Mouse (Mus musculus): Measurements from ENCODE around the gene Hist1h1t. TPM values are rescaled to one million over a fixed set of nuclear protein-coding genes. Genes with fewer than 3 reads are reported as not detected.
"Not testable (repeated sequence)": the region's sequence is repeated elsewhere in the genome, so short reads cannot be mapped to it uniquely, and the experiment has no call there.

Gene Hist1h1t
- total and polyA plus RNA-seq, 2 experiments from 2014 or later: 1.6 TPM; not detected in 1

DNA sequence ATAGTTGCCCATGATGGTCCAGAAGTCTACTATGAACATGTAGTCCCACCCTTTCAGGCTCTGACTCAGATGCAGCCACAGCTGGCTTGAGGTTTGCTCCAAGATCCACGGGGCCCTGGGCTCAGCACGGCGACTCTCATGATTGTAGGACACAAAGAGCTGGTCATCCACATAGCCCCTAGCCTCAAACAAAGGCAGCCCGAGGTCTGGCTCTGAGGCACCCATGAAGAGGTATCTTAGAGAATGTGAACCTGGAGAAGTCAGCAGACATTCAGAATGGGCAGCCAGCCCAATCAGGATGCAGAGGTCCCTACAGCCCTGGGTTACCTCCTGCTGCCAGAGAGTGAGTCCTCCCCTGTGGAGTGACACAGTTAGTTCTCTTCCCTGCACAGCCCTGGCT, 12.4 kb downstream of the Hist1h1t start:
- no peaks in the 10 kb centered on the region for H3K36me3 ChIP-seq (ENCODE audit: insufficient read depth, low read length)
- no peaks in the 10 kb centered on the region for H3K27me3 ChIP-seq (ENCODE audit: insufficient read depth, low read length)
- no peaks in the 10 kb centered on the region for H3K9me3 ChIP-seq (ENCODE audit: low read length)
- no peak for DNase-seq (ENCODE audit: low spot score)
- H3K27ac ChIP-seq: no peak overlapping the region
- H3K4me2 ChIP-seq (ENCODE audit: low read depth, low read length): no peak overlapping the region
- no peaks in the 10 kb centered on the region for H3K4me1 ChIP-seq (ENCODE audit: insufficient read depth, low read length)
- no peak overlapping the region for H3K9ac ChIP-seq (replicated peaks; ENCODE audit: low read length)
- no peak overlapping the region for H3K4me3 ChIP-seq (ENCODE audit: low read length)
- no peak for ATAC-seq
- 84% methylated on average over 4 of the region's 4 CpGs for WGBS
- TF ChIP-seq CTCF (IDR thresholded peaks at IDR 0.05; ENCODE audit: low read depth): no peak

DNA sequence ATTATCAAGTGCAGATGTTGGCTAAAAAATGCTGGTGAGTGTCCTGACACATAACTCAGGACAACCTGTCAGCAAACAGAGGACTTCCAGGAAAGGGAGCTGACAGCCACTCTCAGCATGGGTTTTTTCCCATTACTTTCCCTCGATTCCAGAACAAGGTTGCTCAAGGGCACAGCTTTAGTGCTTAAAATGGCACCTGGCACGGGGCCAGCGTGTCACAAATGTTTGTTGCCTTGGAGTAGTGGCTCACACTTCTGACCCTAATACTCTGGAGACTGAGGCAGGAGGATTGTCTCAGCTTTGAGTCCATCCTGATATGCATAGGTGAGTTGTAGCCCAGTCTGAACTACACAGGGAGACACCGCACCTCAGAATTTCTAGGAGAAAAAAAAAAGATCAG, 13.0 kb downstream of the Hist1h1t start:
- WGBS: 73% methylated on average over 4 of the region's 4 CpGs
- Histone ChIP-seq H3K4me1 (ENCODE audit: insufficient read depth, low read length) (no peaks in the 10 kb centered on the region), H3K9me3 (ENCODE audit: low read length) (no peaks in the 10 kb centered on the region), H3K27me3 (ENCODE audit: insufficient read depth, low read length) (no peaks in the 10 kb centered on the region), H3K9ac (replicated peaks; ENCODE audit: low read length) (no peak overlapping the region), H3K36me3 (ENCODE audit: insufficient read depth, low read length) (no peaks in the 10 kb centered on the region), H3K27ac (no peak overlapping the region), H3K4me3 (ENCODE audit: low read length) (no peak overlapping the region), H3K4me2 (ENCODE audit: low read depth, low read length) (no peak overlapping the region)
- no peak for ATAC-seq
- no peak for DNase-seq (ENCODE audit: low spot score)
- TF ChIP-seq CTCF (IDR thresholded peaks at IDR 0.05; ENCODE audit: low read depth): no peak

DNA sequence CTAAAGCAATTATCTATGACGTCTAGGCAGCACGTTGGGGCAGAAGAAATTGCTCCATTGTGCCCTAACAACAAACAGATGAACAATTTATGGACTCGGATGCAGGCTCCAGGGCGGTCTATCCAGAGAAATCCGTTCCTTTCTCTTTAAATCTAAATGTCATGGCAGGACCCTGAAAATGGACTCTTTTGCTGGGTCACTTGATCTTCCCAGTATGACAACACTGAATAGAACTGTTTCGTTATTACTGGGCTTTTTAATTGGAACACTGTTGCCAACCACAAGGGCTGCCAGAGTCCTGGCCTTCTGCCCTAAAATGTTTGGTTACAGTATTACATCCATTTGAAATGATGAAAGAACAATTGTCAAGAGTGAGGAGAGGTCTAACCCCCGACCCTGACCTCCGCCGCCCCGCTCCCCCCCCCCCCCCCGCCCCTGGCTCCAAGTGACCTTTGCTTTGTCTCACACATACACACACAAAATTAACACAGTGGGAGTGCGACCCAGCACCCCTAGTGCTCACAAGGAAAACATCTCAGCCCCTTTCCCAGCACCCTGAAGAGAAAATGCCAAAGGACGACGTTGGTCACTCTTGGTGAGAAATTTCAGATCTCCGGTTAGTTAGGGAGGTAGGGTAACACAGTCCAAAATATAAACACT, 14.2 kb downstream of the Hist1h1t start:
- DNase-seq (ENCODE audit: low spot score) (peak; percentile 37), ATAC-seq (no peak)
- no peaks in the 10 kb centered on the region for H3K9me3 ChIP-seq (ENCODE audit: low read length)
- peak overlapping the region; percentile 4; the same call in 1 of the 2 replicates for H3K27ac ChIP-seq
- no peaks in the 10 kb centered on the region for H3K36me3 ChIP-seq (ENCODE audit: insufficient read depth, low read length)
- no peak for TF ChIP-seq CTCF (IDR thresholded peaks at IDR 0.05; ENCODE audit: low read depth)
- peak overlapping the region; percentile 36 for H3K4me3 ChIP-seq (ENCODE audit: low read length)
- peak overlapping the region; percentile 76 for H3K4me2 ChIP-seq (ENCODE audit: low read depth, low read length)
- H3K9ac ChIP-seq (replicated peaks; ENCODE audit: low read length): peak overlapping the region; percentile 45
- WGBS: 15% methylated on average over 14 of the region's 15 CpGs
- H3K27me3 ChIP-seq (ENCODE audit: insufficient read depth, low read length): no peaks in the 10 kb centered on the region
- H3K4me1 ChIP-seq (ENCODE audit: insufficient read depth, low read length): no peaks in the 10 kb centered on the region

DNA sequence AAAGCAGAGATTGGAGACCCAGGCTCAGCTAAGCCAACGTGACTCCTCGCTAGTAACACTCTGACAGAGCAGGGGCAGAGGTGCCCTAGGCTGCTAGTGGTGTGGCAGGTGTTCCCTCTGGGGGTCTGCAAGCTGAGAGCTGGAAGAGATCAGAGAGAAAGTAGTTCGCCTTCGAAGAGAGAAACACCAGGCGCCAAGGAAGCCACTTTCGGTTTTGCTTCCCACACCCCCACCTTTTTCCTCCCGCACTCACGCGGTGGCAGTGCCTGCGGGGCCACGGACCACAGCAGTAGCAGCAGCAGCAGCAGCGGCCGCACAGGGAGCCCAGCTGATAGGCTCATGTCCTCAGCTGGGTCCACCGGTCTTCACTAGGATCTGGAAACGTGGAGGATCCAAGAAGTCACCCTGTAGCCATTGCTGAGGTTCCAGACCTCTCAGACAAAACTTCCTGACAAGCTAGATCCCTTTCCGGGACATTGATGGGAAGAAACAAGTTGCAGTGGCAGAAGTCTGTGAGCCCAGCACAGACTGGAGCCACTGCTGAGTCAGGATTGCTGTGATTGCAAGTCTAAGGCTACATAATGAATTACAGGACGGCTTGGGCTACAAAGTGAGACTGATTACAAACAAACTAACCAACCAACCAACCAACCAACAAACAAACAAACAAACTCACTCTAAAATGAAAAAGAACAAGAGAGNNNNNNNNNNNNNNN, 14.9 kb downstream of the Hist1h1t start, which contains the start of gene Hfe:
TSS of gene Hfe (minus strand) at position 481 of the 716 bp plus-strand sequence.
- Histone ChIP-seq H3K9me3 (ENCODE audit: low read length) (no peaks in the 10 kb centered on the region), H3K4me3 (ENCODE audit: low read length) (peak within 1 kb of the TSS; percentile 36), H3K27me3 (ENCODE audit: insufficient read depth, low read length) (no peaks in the 10 kb centered on the region), H3K4me2 (ENCODE audit: low read depth, low read length) (peak within 1 kb of the TSS; percentile 76), H3K4me1 (ENCODE audit: insufficient read depth, low read length) (no peaks in the 10 kb centered on the region), H3K27ac (peak within 1 kb of the TSS; percentile 4; the same call in 1 of the 2 replicates), H3K36me3 (ENCODE audit: insufficient read depth, low read length) (no peaks in the 10 kb centered on the region), H3K9ac (replicated peaks; ENCODE audit: low read length) (peak within 1 kb of the TSS; percentile 45)
- 3% methylated on average over 17 of the region's 17 CpGs for WGBS
- TF ChIP-seq CTCF (IDR thresholded peaks at IDR 0.05; ENCODE audit: low read depth): no peak
- ATAC-seq: peak; percentile 74; the same call in 1 of the 2 replicates
- DNase-seq (ENCODE audit: low spot score): peak; percentile 46

DNA sequence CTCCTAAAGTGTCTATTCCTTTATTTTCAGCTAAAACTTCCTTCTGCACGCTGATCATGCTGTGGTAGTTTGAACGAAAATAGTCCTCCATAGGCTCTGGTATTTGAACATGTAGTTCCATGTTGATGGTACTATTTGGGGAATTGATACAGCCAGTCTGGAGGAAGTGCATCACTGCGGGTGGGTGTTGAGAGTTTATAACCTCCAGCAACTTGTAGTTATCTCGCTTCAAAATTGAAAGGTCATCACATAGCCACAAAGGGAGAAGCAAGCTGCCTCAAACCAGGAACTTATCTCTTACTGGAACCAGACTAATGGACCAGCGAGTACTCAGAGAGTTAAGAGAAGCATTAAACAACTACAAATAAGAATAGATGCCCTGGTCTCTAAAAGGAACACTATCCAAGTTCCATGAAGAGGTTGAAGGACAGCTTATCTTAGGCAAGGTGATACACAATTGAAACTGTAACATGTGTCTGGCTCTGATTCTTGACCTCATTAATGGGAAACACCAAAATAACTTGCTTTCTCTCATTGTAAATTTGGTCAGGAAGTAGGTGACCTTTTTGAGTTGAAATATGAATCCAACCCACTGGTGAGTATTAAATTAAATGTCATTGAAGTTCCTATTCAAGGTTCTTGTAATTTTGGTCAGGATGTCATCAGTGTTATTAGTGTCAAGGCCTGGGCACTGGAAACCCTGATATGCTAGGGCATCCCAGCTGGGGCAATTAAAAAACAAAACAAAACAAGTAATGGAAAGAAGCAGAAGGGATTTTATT, 20.8 kb downstream of the Hist1h1t start:
- no peaks in the 10 kb centered on the region for H3K36me3 ChIP-seq (ENCODE audit: insufficient read depth, low read length)
- H3K9ac ChIP-seq (replicated peaks; ENCODE audit: low read length): no peak overlapping the region
- H3K4me1 ChIP-seq (ENCODE audit: insufficient read depth, low read length): no peaks in the 10 kb centered on the region
- ATAC-seq (no peak), DNase-seq (ENCODE audit: low spot score) (no peak)
- H3K27me3 ChIP-seq (ENCODE audit: insufficient read depth, low read length): no peaks in the 10 kb centered on the region
- H3K4me3 ChIP-seq (ENCODE audit: low read length): no peak overlapping the region
- no peak overlapping the region for H3K27ac ChIP-seq
- TF ChIP-seq CTCF (IDR thresholded peaks at IDR 0.05; ENCODE audit: low read depth): no peak
- 85% methylated on average over 5 of the region's 5 CpGs for WGBS
- H3K9me3 ChIP-seq (ENCODE audit: low read length): no peaks in the 10 kb centered on the region
- no peak overlapping the region for H3K4me2 ChIP-seq (ENCODE audit: low read depth, low read length)

DNA sequence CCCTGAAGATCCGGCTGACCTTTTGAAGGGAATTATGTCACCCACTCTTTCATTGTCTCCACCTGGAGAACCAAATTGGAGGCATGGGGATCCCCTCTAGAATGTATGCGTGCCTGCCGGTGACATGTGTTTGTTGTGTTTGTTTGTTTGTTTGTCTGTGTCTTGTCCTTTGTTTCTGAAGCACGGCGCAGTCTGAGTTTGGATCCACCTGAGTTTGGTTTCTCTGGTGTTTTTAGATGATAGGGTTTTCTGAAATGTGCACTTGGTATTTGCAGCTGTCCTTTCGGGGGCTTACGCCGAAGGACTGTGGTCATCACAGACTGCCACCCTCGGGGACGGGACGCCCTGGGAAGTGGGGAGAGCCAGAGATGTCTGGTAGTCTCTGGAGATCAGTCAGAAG, 21.6 kb downstream of the Hist1h1t start:
- no peak overlapping the region for H3K9ac ChIP-seq (replicated peaks; ENCODE audit: low read length)
- no peaks in the 10 kb centered on the region for H3K36me3 ChIP-seq (ENCODE audit: insufficient read depth, low read length)
- no peak for TF ChIP-seq CTCF (IDR thresholded peaks at IDR 0.05; ENCODE audit: low read depth)
- no peaks in the 10 kb centered on the region for H3K4me1 ChIP-seq (ENCODE audit: insufficient read depth, low read length)
- no peak for ATAC-seq
- DNase-seq (ENCODE audit: low spot score): no peak
- H3K4me3 ChIP-seq (ENCODE audit: low read length): no peak overlapping the region
- H3K9me3 ChIP-seq (ENCODE audit: low read length): no peaks in the 10 kb centered on the region
- H3K4me2 ChIP-seq (ENCODE audit: low read depth, low read length): no peak overlapping the region
- H3K27me3 ChIP-seq (ENCODE audit: insufficient read depth, low read length): no peaks in the 10 kb centered on the region
- 55% methylated on average over 11 of the region's 11 CpGs for WGBS
- H3K27ac ChIP-seq: no peak overlapping the region

DNA sequence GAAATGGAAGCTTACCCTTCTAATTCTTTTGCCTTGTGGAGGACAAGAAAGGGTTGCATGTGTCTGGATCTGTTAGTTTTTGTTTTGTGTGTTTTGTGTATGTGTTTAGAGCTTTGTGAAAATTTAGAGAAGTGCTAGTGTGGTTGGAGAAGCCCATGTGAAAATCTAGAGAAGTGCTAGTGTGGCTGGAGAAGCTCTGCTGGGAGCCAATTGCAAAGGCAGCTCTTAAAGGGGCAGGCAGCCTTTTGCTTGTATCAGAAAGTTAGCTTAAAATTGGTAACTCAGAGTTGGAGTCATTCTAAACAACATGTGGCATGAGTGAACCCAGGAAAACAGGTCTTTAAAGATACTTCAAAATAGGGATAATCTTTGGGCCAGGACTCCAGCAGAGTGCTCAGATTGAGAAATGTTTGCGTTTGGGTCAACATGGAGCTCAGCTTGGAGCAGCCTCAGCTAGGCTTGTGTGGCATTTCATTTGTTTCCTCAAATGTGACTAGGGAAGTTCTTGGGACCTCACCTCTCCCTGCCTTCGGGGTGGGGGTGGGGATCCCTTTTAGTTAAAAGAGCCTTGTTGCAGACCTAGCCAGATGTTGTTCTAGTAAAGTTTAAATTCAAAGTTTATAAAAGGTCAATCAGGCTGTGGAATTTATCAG, 22.1 kb downstream of the Hist1h1t start:
- WGBS: 13% methylated on average over 2 of the region's 2 CpGs
- not testable (repeated sequence) for H3K4me2 ChIP-seq (ENCODE audit: low read depth, low read length); H3K36me3 ChIP-seq (ENCODE audit: insufficient read depth, low read length); H3K9ac ChIP-seq (replicated peaks; ENCODE audit: low read length); H3K27ac ChIP-seq; ATAC-seq; H3K27me3 ChIP-seq (ENCODE audit: insufficient read depth, low read length); H3K4me1 ChIP-seq (ENCODE audit: insufficient read depth, low read length); H3K4me3 ChIP-seq (ENCODE audit: low read length); DNase-seq (ENCODE audit: low spot score); H3K9me3 ChIP-seq (ENCODE audit: low read length)

Data from hindbrain, postnatal 0 days (tissue).